Mouse (Mus musculus): ENCODE results near the gene Cmah. TPM values are rescaled to one million over a fixed set of nuclear protein-coding genes. Genes with fewer than 3 reads are reported as not detected.

Cmah gene
- total RNA-seq, 1 experiment from 2014 or later, result 208 TPM

DNA sequence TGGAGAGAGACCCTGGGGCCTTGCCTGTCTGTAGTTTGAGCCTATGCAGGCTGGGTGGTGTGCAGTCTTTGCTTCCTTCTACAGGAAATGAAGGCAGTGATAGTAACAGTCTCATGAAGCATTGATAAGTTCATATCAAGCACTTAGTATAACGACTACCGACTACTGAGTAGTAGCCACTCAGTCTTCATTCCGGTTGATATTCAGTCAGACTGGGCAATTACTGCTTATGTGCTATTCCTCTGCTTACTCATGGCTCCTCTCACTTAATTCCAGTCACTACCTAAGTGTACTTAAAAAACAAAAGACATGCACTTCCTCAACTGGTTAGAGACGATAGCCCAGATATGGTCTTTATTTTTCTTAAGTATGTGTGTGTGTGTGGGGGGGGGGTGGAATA is 129.2 kb downstream of the Cmah start:
- no peak for ATAC-seq (ENCODE audit: extremely low read depth, insufficient number of reproducible peaks, low FRiP score, poor library complexity, severe bottlenecking)

DNA sequence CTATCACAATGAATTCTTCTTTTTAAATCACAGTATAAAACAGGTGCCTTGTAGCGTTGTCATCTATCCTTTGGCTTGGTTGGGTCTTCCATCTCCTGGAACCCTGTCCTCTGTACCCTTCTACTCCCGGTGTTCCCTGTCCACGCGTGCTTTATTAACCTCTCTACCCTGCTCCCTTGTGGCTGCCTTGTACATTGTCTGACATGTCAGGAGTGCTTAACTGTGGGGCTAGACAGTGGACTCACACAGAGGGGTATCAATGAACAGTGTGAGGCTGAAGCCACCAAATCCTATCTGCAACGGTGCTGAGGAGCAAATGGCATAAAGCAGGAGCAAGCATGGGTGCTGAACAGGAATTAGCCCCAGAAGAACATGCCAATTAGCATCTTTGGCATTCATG is 133.3 kb downstream of the Cmah start:
- no peak for ATAC-seq (ENCODE audit: extremely low read depth, insufficient number of reproducible peaks, low FRiP score, poor library complexity, severe bottlenecking)

DNA sequence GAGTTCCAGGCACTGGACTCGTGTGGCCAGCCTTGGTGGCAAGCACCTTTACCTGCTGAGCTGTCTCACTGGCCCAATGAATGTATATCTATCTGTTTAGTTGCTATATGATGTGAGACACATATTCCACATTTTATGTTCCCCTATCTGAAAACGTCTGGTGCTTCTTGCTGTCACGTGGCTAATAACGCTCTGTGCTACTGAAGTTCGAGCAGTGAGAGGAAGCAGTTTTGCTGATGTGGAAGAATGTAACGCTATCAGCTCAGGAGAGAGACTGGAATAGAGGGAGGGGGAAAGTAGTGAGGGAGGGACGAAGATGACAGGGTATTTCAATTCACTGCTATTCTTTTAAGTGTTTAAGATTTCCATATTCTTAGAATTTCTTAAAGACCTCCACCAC is 136.6 kb downstream of the Cmah start:
- ATAC-seq (ENCODE audit: extremely low read depth, insufficient number of reproducible peaks, low FRiP score, poor library complexity, severe bottlenecking), result no peak

DNA sequence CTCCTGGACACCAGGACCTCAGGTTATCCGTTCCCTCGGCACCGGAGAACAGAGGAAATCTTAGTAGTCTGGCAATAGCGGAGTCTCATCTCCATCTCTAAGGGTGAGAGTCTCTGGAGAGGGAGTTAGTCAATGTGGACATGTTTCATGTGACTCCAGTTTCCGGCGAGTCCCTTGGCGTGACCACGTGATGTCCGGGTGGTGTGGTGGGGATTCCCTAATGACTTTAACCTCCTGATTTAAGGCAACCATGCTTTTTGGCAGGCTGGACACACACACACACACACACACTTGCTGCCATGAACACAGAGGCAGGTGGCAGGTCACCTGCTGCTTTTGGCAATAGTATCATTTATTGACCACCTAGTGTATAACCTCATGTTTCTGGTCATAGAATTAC is 138.8 kb downstream of the Cmah start:
- no peak for ATAC-seq (ENCODE audit: extremely low read depth, insufficient number of reproducible peaks, low FRiP score, poor library complexity, severe bottlenecking)

DNA sequence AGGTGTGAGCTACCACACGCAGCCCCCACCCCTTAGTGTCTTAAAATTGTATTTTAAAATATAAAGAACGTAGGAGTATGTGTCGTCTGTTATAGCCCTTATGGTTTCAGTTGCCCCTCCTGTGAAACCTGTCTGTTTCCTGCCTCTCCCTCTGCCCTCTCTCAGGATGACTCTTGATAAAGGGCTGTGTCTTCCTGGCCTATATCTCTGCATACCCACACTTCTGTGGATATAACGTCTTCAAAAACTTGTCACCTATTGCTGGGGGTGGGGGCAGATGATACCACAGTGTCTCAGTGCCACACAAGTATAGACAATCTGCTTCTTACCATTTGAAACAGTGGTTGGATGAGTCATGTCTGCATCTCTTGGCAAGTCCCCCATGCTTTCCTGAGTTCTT is 140.6 kb downstream of the Cmah start:
- ATAC-seq (ENCODE audit: extremely low read depth, insufficient number of reproducible peaks, low FRiP score, poor library complexity, severe bottlenecking), result no peak

DNA sequence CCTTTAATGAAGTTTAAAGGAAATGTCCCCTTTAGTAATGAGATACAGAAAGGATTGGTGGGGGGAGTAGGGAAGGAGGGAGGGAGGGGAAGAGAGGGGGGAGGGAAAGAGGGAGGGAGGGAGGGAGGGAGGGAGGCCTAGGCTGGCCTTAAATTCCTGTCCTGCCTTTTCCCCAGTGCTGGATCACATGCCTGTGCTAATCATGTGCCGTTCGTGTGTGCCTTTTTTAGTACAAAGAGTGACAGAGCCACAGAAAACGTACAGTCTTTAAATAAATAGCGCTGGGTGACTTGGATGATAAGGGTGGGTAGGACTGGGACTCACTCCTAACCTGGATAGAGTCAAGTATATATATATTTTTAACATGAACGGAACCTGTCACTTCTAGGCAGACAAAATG is 150.4 kb downstream of the Cmah start:
- ATAC-seq (ENCODE audit: extremely low read depth, insufficient number of reproducible peaks, low FRiP score, poor library complexity, severe bottlenecking), result no peak

DNA sequence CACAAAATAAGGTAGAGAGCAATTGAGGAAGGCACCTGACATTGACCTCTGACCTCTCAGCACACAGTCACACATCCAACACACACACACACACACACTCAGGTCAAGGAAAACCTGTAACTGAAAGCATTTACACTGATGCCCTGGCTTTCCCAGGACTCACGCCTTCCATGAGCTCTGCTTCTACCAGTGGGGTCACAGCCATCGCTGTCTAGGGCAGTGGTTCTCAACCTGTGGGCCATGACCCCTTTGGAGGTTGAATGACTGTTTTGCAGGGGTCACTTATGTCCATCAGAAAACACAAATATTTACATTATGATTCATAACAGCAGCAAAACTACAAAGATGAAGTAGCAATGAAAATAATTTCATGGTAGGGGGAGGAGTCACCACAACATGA is 152.3 kb downstream of the Cmah start:
- ATAC-seq (ENCODE audit: extremely low read depth, insufficient number of reproducible peaks, low FRiP score, poor library complexity, severe bottlenecking), result no peak

DNA sequence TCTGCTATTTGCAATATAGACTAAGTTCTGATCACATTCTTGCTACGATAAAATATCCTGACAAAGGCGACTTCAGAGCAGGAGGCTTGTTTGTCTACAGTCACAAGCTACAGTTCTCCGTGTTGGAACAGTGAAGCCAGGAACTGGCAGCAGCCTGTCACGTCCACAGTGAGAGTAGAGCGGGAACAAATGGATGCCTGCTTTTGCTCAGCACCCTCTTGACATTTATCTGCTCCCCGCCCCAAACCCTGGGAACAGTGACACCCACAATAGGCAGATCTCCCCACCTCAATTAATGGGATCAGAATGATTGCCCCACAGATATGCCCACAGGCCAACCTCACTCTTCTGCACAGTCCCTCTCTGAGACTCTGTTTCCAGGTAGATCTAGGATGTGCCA is 153.6 kb downstream of the Cmah start:
- ATAC-seq (ENCODE audit: extremely low read depth, insufficient number of reproducible peaks, low FRiP score, poor library complexity, severe bottlenecking), result no peak

DNA sequence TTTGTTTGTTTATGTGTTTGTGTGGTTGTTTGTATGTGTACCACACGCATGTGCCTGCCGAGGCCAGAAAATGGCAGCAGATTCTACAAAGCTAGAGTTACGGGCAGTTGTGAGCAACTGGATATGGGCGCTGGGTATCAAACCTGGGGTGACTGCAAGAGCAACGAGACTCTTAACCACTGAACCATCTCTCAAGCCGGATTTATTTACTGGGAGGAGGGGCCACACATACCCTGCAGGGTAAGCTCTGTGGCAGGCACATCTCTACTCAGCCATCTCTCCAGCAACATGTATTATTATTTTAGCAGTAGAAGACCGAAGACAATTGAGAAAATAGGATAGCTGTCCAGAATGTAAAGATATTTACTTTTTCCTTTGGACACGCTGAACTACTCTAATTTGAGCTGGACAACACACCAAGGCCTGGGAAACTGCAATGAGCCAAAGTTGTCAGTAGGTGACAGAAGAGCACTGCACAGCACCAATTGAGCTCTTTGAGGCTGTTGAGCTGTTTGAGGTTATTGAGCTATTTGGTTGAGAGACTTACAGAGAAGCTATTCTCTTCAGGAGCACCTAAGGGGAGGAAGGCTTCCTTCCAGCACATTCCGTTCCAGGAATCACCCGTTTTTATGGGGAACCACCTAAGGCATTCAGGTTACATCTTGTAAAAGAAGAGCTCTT is 154.6 kb downstream of the Cmah start:
- peak; percentile 72 for ATAC-seq (ENCODE audit: extremely low read depth, insufficient number of reproducible peaks, low FRiP score, poor library complexity, severe bottlenecking)

DNA sequence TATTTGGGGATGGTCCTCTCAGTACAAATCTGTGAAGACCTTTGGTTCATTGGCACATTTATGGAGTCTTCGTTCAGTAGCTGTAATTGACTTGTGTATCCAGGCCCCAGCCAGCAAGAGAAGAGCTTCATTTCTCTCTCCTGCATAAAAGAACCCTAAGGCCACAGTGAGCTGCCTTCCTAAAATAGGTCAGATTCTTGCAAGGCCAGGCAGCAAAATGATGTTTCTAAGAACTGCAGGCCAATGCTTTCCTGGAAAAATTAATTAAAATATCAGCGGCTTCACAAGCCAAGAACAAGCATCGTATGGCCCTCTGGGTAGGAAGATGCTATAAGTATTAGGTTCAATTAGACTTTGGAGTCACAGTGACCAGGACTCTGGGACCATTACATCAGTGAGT is 156.5 kb downstream of the Cmah start:
- no peak for ATAC-seq (ENCODE audit: extremely low read depth, insufficient number of reproducible peaks, low FRiP score, poor library complexity, severe bottlenecking)

DNA sequence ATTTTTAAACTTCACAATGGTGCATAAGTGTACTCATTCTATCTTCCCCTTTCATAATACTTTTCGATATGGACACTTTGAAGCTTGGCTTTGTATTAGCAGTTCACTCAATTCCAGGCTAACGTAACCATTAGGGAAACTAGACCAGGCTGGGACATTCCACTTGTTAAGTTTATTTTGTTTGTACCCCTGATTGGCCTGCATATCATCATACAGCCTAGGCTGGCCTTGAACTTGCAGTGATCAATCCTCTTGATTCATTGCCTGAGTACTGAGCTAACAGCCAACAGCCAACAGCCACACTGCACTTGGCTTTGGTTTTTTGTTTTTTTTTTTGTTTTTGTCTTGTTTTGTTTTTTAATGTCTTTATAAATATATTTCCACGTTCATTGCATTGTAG is 157.6 kb downstream of the Cmah start:
- ATAC-seq (ENCODE audit: extremely low read depth, insufficient number of reproducible peaks, low FRiP score, poor library complexity, severe bottlenecking), result no peak

DNA sequence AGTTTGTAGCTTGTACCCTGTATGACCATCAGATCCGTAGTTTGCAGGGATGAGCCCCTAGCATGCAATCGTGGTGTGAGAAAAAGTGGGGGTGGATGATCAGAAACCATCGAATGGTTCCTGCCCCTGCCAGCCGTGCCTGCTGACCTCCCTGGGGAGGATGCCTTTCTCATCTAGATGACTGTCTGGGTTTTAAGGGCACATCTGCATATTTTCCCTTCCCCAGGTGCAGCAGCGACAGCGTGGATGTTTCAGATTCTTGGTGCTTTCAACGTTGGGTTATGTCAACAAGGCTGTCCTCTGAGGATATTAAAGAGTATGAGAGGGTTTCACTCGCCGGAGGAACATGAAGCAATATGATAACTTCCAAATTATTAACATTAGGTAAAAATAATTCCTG is 158.8 kb downstream of the Cmah start:
- ATAC-seq (ENCODE audit: extremely low read depth, insufficient number of reproducible peaks, low FRiP score, poor library complexity, severe bottlenecking), result no peak

DNA sequence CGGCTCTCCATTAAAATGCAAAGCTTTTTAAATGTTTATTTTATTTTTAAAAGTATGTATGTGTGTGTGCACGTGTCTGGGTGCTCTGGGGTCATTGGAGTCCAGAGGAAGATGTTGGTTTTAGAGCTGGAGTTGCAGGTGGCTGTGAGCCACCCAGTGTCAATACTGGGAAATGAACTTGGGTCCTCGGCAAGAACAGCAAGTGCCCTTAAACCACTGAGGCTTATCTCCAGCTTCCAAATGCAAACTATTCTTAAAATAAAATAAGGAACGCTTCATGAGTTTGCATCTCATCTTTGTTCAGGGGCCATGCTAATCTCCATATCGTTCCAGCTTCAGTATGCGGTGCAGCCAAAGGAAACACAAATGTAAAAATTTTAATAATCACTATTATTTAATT is 159.2 kb downstream of the Cmah start:
- ATAC-seq (ENCODE audit: extremely low read depth, insufficient number of reproducible peaks, low FRiP score, poor library complexity, severe bottlenecking), result no peak

DNA sequence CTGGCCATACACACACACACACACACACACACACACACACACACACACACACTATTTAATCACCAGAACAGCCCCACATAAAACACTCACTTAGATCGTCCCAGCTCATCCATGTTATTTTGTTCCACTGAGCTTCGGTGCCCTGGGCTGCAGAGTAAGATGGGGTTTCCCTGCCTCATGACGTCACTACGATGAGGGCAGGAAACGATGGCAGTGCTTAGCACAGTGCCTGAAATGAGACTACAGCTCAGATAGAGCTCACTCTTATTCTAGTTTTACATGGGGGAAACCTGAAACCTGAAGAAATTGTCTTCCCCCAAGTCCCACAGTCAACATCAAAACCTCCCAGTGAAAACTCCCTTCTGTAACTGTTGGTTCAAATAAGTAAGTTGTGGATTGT is 159.9 kb downstream of the Cmah start:
- peak; percentile 74; the same call in 1 of the 2 replicates for ATAC-seq (ENCODE audit: extremely low read depth, insufficient number of reproducible peaks, low FRiP score, poor library complexity, severe bottlenecking)

DNA sequence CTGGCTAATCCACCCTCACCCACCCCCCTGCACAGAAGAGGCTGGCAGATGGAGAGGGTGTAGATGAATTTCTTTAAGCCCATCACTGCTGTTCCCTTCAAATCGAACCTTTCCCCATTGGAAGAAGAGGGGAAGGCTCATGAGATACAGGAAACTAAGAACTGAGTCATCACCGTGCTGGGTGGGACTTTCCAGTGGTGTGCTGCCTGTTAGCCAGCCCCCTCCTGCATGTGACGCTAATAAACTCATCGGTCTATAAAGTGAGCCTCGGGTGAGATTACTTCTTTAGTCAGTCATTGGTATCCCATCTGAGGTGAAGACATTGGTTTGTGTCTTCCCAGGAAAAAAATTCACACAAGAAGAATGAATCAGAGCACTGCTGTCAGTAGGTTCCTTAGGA is 160.3 kb downstream of the Cmah start:
- ATAC-seq (ENCODE audit: extremely low read depth, insufficient number of reproducible peaks, low FRiP score, poor library complexity, severe bottlenecking), result 0 out of 2 replicates have a peak, but pooled peaks have one; percentile 34

DNA sequence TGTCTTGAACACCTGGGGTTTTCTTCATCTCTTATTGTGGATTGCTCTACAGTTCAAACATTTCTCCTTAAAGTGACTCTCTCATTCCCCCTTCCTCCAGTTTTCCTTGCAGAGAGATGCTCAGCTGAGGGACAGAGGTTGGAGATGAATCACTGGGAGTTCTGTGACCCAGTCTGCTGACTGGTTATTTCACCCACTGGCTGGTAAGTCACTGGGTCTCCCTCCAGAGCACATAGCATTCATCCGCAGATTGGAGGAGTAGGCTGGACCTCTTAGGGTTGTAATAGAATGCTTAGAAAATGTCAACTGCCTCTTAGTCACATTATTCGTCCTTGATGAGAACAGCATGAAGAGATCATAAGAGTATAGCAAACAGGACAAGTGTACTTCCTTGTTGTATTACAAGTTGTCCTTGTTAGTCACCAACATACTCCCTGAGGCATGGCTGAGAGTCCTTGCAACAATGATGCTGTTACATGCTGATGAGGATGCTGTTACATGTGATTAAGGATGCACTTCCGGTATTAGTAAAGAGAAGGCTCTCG is 161.4 kb downstream of the Cmah start:
- ATAC-seq (ENCODE audit: extremely low read depth, insufficient number of reproducible peaks, low FRiP score, poor library complexity, severe bottlenecking), result no peak

DNA sequence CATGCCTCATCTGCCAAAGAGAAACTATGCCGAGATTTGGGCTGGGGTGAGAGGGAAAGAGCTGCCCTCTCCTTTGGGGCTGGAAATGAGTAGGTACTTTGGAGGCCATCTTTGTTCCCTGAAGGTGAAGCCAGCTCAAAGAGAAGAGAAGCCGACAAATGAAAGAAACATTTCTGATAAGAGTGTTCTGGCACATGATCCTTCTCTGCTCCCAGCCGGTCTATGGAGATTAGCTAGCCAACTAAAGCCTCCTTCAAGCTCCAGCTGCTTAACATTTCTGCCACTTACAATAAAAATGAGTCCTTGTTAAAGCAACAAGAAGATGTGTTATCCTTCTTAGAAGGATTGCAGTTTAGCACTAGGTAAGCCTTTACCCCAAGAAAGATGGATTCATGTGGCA is 162.3 kb downstream of the Cmah start:
- no peak for ATAC-seq (ENCODE audit: extremely low read depth, insufficient number of reproducible peaks, low FRiP score, poor library complexity, severe bottlenecking)

DNA sequence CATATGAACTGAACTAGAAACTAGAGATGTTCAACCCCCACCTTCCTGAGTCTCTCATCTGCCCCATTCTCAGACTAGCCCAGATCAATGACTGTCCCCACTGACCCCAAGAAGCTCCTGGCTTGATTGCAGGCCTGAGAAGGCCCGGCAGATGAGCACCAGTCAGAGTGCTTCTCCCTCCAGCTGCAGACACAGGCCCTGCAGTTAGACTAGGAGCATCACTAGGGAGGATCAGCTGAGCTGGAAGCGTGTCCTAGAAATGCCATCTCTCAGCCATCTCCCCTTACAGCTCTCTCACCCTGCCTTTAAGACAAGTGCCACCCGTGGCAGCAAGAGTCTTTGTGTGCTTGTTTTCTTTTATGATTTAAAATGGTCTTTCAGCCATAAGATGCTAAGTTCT is 162.8 kb downstream of the Cmah start:
- ATAC-seq (ENCODE audit: extremely low read depth, insufficient number of reproducible peaks, low FRiP score, poor library complexity, severe bottlenecking), result no peak

DNA sequence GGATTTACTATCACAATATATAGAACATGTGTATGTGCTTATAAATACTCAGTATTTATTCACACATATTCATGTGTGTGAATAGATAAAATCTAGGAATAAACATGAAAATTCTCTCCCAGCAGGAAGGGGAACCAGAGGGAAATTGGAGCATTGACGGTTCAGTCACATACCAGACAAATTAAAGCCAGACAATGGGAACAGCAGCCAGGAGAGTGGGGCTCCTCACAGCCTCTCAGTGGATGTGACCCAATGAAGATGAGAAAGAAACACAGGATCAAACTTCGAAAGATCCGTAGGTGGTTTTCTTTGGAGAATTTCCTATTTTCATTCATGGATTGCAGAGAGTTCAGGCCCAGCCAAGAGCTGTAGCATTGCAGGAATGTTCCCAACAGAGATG is 163.9 kb downstream of the Cmah start:
- ATAC-seq (ENCODE audit: extremely low read depth, insufficient number of reproducible peaks, low FRiP score, poor library complexity, severe bottlenecking), result no peak

DNA sequence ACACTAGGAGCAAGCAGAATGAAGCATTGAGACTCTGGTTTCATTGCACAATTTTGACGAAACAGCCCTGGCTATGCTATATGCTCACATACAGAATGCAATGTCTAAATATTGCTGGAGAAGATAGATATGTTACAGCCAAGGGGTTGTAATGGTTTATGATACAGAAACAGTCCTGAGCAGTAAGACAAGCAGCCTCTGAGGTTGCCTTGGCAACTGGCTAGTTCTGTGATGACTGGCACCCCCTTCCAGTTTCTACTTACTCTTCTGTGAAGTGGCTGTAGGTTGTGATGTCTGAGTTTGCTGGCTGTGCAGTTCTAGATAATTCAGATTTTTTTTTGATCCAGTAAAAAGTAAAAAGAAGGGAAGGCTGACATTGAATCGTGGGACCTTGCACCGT is 166.6 kb downstream of the Cmah start:
- ATAC-seq (ENCODE audit: extremely low read depth, insufficient number of reproducible peaks, low FRiP score, poor library complexity, severe bottlenecking), result no peak

DNA sequence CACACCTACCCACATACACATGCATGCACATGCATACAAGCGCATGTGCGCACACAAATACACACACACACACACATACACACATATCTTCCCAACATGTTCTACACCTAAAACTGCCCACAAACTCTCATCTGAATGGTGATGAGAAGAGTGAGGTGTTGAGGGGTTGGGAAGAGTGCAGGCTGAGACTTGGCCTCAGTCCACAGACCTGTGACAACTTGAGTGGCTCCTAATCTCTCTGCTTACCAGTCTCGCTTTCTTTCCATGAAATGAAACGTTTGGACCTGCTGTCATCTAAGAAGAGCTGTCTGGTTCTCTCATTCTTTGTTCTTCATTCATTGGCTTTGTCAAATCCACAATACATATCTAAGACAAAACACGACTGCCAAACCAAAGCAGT is 169.1 kb downstream of the Cmah start:
- ATAC-seq (ENCODE audit: extremely low read depth, insufficient number of reproducible peaks, low FRiP score, poor library complexity, severe bottlenecking), result no peak

Measured in neutrophil, adult 5-6 weeks (primary cell).